Mouse (Mus musculus): Measurements from ENCODE around the gene Mphosph9. TPM values are rescaled to one million over a fixed set of nuclear protein-coding genes. Genes with fewer than 3 reads are reported as not detected.

Mphosph9 gene
- total and polyA plus RNA-seq, 3 experiments, result 5.6 to 9.8 (median 8.0) TPM

GRCm38 (mm10) chr5:124354574-124355424, 27.0 kb upstream of the Mphosph9 start:
- Histone ChIP-seq H3K27me3 (replicated peaks) (no peaks in the 10 kb centered on the region), H3K27ac (ENCODE audit: insufficient read depth, low read depth) (no peak overlapping the region), H3K4me2 (ENCODE audit: insufficient read depth, low read depth, poor library complexity, severe bottlenecking) (peak overlapping the region; percentile 58), H3K79me2 (replicated peaks; ENCODE audit: control insufficient read depth, extremely low read depth, insufficient read depth, poor library complexity, severe bottlenecking) (peaks cover 34% of the 10 kb centered on the region), H3K4me1 (ENCODE audit: control insufficient read depth in 1 of 2, insufficient read depth in 2 of 2) (peaks cover 17 to 24% of the 10 kb centered on the region in 2 experiments), H3K9ac (ENCODE audit: insufficient read depth, low read depth) (peak overlapping the region; percentile 99), H3K4me3 (replicated peaks in 1 of 3; ENCODE audit: low read depth in 2 of 3, low read length in 2 of 3, poor library complexity in 1 of 3) (peak overlapping the region; percentile 63 to 84 (median 82)), H3K36me3 (replicated peaks in 1 of 2; ENCODE audit: control insufficient read depth in 1 of 2, insufficient read depth in 1 of 2, low read length in 1 of 2) (peaks cover 2 to 13% of the 10 kb centered on the region in 2 experiments), H3K9me3 (replicated peaks; ENCODE audit: low read length) (no peaks in the 10 kb centered on the region)
- TF ChIP-seq JUND (conservative IDR thresholded peaks at IDR 0.05; ENCODE audit: low read depth, low read length), result no peak
- TF ChIP-seq CTCF (conservative IDR thresholded peaks at IDR 0.05 in 1 of 2, IDR thresholded peaks at IDR 0.05 in 1 of 2; ENCODE audit: low read depth in 2 of 2, low read length in 2 of 2), result no peak
- peak; percentile 77 for TF ChIP-seq ZNF384 (IDR thresholded peaks at IDR 0.05; ENCODE audit: low read depth, low read length)
- peak; percentile 20; the same call in 1 of the 2 replicates for TF ChIP-seq NRF1 (IDR thresholded peaks at IDR 0.05; ENCODE audit: low read depth, low read length)
- TF ChIP-seq UBTF (IDR thresholded peaks at IDR 0.05; ENCODE audit: low read depth, low read length), result no peak
- TF ChIP-seq TBP (conservative IDR thresholded peaks at IDR 0.05; ENCODE audit: low read depth, low read length), result no peak
- no peak for TF ChIP-seq MAX (IDR thresholded peaks at IDR 0.05; ENCODE audit: low read length)
- TF ChIP-seq CHD2 (IDR thresholded peaks at IDR 0.05; ENCODE audit: low read length), result peak; percentile 79
- TF ChIP-seq TCF12 (IDR thresholded peaks at IDR 0.05; ENCODE audit: low read depth, low read length), result no peak
- TF ChIP-seq ZKSCAN1 (IDR thresholded peaks at IDR 0.05; ENCODE audit: borderline replicate concordance, low read depth, low read length), result peak; percentile 66
- TF ChIP-seq IRF4 (IDR thresholded peaks at IDR 0.05; ENCODE audit: low read depth, low read length), result peak; percentile 48; the same call in 1 of the 2 replicates
- TF ChIP-seq RAD21 (IDR thresholded peaks at IDR 0.05; ENCODE audit: low read depth, low read length), result no peak
- peak; percentile 49 for TF ChIP-seq SIN3A (IDR thresholded peaks at IDR 0.05; ENCODE audit: low read length)
- TF ChIP-seq SMC3 (IDR thresholded peaks at IDR 0.05; ENCODE audit: low read depth, low read length), result no peak
- TF ChIP-seq MXI1 (IDR thresholded peaks at IDR 0.05; ENCODE audit: low read depth, low read length), result peak; percentile 39; the same call in 1 of the 2 replicates
- no peak for TF ChIP-seq ETS1 (conservative IDR thresholded peaks at IDR 0.05; ENCODE audit: low read depth, low read length)
- TF ChIP-seq EP300 (IDR thresholded peaks at IDR 0.05; ENCODE audit: low read length), result no peak
- no peak for TF ChIP-seq BHLHE40 (IDR thresholded peaks at IDR 0.05; ENCODE audit: low read depth, low read length)
- TF ChIP-seq ELF1 (IDR thresholded peaks at IDR 0.05; ENCODE audit: low read depth, low read length), result no peak
- TF ChIP-seq USF1 (IDR thresholded peaks at IDR 0.05; ENCODE audit: low read depth, low read length), result no peak
- no peak for TF ChIP-seq E2F4 (IDR thresholded peaks at IDR 0.05; ENCODE audit: insufficient replicate concordance, low read depth, low read length)
- TF ChIP-seq JUN (IDR thresholded peaks at IDR 0.05; ENCODE audit: insufficient read depth, low read depth, low read length), result no peak
- no peak for TF ChIP-seq KAT2A (IDR thresholded peaks at IDR 0.05; ENCODE audit: insufficient replicate concordance, low read length)
- TF ChIP-seq CHD1 (IDR thresholded peaks at IDR 0.05; ENCODE audit: low read depth, low read length), result peak; percentile 90; the same call in 1 of the 2 replicates
- TF ChIP-seq ZC3H11A (IDR thresholded peaks at IDR 0.05; ENCODE audit: low read depth, low read length), result no peak
- TF ChIP-seq MAZ (IDR thresholded peaks at IDR 0.05; ENCODE audit: low read depth, low read length), result no peak
- TF ChIP-seq MEF2A (IDR thresholded peaks at IDR 0.05; ENCODE audit: borderline replicate concordance, low read depth, low read length), result 0 out of 2 replicates have a peak, but pooled peaks have one; percentile 35
- TF ChIP-seq HCFC1 (IDR thresholded peaks at IDR 0.05; ENCODE audit: low read depth, low read length), result peak; percentile 43
- TF ChIP-seq MYC (IDR thresholded peaks at IDR 0.05; ENCODE audit: low read depth, low read length), result 0 out of 2 replicates have a peak, but pooled peaks have one; percentile 34
- no peak for TF ChIP-seq USF2 (conservative IDR thresholded peaks at IDR 0.05; ENCODE audit: low read depth, low read length)
- no peak for TF ChIP-seq POLR2A (IDR thresholded peaks at IDR 0.05; ENCODE audit: low read depth, low read length)
- dilution Hi-C loops (cut with MboI; ENCODE audit: extremely low pct_ligation_motif_present, extremely low pct_unique_long_range_greater_than_20kb, low sequenced_read_pairs) (no loop called here), in situ Hi-C loops (cut with MboI; ENCODE audit: low pct_ligation_motif_present, low pct_unique_long_range_greater_than_20kb, low sequenced_read_pairs) (loop anchor here (10.0 kb wide), 1 partner anchor 200 kb away; the partner anchor contains the start of gene Ddx55)
- peak; percentile 68 for DNase-seq (ENCODE audit: extremely low read depth)

Measured in CH12.LX (cell line).